Mouse (Mus musculus) heart, postnatal 0 days (tissue): ENCODE measurements around the gene Fpgs.

ENCODE experiments used
- CTCF ChIP-seq: IDR thresholded peaks from 2 replicates; pipeline ENCODE4 v1.5.1; 2016; ENCODE audit warnings: antibody characterized with exemption, control low read depth, low read depth
- EP300 ChIP-seq: IDR thresholded peaks from 2 replicates; pipeline ENCODE4 v1.6.1; 2016; ENCODE audit warnings: antibody characterized with exemption, low read depth

DNA sequence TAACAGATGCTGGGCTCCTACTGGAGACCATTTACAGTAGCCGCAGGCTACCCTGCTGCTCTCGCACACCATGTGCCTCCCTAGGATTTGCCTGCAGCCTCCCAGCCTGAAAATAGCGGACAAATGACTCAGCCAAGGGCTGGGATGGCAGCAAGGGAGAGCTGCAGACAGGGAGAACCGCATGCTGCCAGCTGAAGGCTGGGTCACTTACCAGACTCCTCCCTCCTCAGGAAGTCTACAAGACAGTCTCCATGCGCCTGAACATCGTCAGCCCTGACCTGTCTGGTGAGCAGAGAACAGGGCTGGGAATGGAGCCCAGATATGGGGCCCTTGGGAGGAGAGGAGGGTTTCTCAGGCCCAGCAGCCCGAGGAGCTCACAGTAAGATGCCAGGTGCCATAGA lies 23.9 kb downstream of the Fpgs start:
- TF ChIP-seq EP300 (no peak), CTCF (no peak)
